Mouse (Mus musculus) adrenal gland, adult 2 months (tissue): ENCODE data around the gene Adrb1. TPM values are rescaled to one million over a fixed set of nuclear protein-coding genes. Genes with fewer than 3 reads are reported as not detected.

Experiments
- DNase-seq: peaks from one replicate; pipeline ENCODE4 v3.0.0; 2021
- long read RNA-seq: library from polyadenylated mRNA; stranded (forward); transcript quantifications from one replicate; pipeline ENCODE4 v2.0.0, GENCODE M21; 2021
- polyA plus RNA-seq: library from polyadenylated mRNA; depleted of rRNA; stranded (reverse); fragments of >200 nt; gene quantifications from 2 replicates; pipeline ENCODE4 v1.2.3, GENCODE M21; 2012; rRNA removed
- total RNA-seq, 2 experiments: library from RNA; stranded (reverse); gene quantifications; 2 replicates each; pipeline ENCODE4 v1.2.3; 2021

The Adrb1 gene
- total RNA-seq: 1 to 10 TPM; 2.1 to 7.5 TPM
- 9.5 and 13.9 TPM in 2 replicates for polyA plus RNA-seq
- long read RNA-seq, transcript Adrb1-201 (1 exons, 2,952 nt): major isoform, 14 of 14 reads
- long read RNA-seq, partial matches to known transcripts: 0 of 14 reads
- long read RNA-seq, other reads (novel, unspliced or antisense): 0 of 14 reads

DNA sequence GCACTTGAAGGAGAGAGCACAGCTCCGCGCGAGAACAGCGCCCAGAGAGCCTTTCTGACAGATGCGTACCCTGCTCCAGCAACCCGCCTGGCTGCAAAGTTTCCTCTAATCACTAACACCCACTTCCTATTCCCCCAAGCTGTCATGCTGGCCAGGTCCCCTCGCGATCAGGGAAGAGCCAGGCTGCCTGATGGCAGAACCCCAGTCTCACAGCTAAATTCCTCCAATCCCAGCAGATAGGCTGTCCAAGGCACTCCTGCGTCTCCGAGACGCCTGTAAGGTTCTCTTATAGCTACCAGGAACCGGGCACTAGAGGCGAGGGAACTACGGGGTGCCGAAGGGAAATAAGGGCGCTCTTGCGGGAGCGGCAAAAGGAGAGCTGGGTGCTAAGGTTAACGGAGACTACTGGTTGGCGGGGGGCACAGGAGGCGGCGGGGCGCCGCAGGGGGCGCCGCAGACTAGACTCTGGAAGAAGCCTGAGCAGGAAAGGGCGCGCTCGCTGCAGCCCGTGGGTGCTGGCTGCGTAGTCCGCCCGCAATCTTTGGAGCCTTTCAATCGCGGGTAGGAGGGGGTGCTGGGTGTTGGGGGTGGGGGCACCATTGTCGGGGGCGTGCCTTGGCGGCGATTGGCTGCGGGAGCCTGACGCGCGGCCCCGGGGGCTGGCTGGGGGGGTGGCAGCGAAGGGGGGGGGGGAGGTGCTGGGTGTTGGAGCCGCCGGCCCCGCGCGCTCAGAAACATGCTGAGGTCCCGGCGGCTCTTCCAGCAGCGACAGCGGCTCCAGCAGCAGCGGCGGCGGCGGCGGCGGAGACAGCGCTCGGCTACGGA is at the start of gene Adrb1:
Gene Adrb1, plus strand, starts transcription at position 813 of the 825 bp plus-strand sequence.
- peak; percentile 78 for DNase-seq

- DNase-seq: no peak
Observed at GRCm38 (mm10) chr19:56675690-56676089, 46.3 kb upstream of the Adrb1 start.

- no peak for DNase-seq
Observed at GRCm38 (mm10) chr19:56676506-56676905, 45.5 kb upstream of the Adrb1 start.

- DNase-seq: peak; percentile 38
Observed at GRCm38 (mm10) chr19:56677611-56678010, 44.4 kb upstream of the Adrb1 start.

GRCm38 (mm10) chr19:56678516-56678915 is 43.5 kb upstream of the Adrb1 start:
- peak; percentile 46 for DNase-seq

DNA sequence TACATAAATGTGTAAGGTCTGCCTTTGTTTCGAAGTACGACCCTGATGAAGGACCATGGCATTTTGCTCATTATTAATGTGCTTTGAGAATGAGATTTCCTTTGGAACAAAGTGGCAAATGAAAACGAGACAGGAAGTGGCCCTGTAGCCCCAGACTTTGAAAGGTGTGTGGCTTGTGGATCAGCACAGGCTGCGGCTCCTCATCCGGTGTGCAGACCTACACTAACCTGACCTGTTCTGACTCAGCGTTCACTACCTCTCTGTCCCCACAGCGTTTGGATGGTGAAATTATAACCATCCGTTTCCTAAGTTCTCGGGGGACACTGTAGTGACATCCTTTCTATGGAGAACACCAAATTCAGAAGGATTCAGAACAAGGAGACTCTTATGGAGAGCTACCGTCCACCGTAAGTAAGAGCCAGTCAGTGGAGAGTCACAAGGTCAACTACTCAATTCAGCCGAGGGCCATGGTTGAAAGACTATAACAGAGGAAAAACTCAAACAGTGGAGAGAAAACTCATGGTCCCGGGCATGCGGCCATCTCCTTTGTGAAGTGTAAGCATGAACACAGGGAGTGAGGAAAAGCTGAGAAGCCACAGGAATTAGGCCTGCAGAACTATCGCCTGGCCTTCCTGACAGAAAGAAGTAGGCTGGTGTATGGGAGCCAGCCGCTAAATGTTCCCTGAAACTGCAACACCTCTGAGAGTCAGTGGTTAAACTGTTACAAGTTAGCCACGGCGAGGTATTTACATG is 42.6 kb upstream of the Adrb1 start:
- DNase-seq: no peak

GRCm38 (mm10) chr19:56679992-56680391 is 42.0 kb upstream of the Adrb1 start:
- DNase-seq: no peak

GRCm38 (mm10) chr19:56682297-56682696 is 39.7 kb upstream of the Adrb1 start:
- no peak for DNase-seq

DNA sequence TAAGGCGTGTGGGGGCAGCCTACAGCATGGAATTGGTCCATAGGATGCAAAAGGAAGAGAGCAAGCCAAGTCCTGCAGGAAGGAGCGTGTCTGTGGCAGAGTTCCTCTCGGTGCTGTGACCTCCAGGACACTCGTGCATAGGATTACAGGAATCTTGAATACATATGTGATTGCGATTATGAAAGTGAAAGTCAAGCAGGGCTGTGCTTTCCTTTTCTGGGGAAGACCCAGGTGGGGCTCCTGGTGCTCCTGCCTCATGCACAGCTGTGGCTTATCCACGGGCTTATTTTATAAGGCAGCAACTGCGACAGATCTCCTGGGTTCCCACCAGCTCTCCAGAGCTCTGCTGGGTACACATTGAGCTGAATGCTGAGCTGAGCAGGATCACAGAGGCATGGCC is 39.2 kb upstream of the Adrb1 start:
- no peak for DNase-seq

DNA sequence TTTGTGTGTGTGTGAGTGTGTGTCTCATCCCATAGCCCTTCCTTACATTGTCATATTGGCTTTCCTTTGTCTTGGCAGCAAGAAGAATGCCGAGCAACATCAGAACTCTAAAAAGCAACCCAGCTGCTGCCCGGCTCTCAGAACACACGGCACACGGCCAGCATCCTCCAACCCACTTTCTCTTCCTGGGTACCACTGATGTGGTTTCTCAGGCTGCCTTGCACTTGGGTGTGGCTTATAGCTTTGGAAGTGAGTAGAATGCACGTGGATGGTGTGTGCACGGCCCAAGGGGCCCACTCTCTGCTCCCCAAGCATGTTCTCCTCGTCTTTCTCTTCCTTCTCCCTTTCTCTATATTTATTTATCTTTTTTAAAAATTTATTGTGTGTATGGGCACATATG is 36.5 kb upstream of the Adrb1 start:
- DNase-seq: no peak

DNA sequence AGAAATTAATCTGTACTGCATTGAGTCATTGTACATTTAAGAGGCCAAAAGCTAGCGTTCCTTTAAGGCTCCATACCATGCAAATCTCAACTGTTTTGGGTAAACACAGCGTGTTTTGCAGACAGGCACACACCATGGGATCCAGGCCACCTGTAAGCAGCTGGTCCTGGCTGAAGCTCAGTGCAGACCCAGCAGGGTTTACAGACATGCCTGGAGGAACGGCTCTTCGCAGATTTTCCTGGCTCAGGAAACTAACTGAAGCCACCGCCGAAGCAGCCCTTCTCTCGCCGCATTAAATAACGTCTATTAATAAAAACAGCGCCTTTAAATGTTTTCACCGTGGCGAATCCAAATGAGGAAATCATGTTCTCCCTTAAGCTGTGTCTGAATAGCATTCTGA is 35.8 kb upstream of the Adrb1 start:
- DNase-seq: no peak

- DNase-seq: no peak
Observed at GRCm38 (mm10) chr19:56687026-56687635, 34.9 kb upstream of the Adrb1 start.

- DNase-seq: no peak
Observed at GRCm38 (mm10) chr19:56687676-56688075, 34.3 kb upstream of the Adrb1 start.

DNA sequence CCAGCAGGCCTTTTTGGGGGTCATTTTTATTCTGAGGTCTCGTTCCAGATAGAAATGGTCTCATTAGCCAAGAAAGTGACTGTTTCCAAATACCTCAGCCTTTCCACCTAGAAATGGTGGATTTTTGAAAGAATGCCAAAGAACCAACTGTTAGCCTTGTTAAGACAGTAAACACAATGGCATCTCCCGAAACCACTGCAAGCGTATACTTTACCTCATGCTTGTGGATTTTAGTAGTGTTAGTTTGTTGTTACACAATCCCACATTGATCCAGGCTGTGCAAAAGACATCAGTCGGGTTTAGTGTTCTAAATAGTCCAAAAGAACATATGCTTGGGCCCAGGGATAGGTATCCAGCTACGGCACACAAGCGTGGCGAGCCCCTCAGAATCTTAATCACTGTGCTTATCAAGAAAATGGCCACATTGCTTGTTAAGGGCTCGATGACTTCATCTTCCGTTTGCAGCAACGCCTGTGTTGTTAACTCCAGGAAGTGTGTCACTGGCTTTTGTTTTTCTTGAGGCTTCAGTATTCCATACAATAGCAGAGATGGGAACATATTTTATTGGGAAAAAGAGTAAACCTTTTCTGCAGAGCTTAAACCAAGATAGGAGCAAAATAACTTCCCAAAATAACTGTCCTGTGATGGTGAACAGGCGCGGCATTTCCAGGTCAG is 33.2 kb upstream of the Adrb1 start:
- DNase-seq: no peak

DNA sequence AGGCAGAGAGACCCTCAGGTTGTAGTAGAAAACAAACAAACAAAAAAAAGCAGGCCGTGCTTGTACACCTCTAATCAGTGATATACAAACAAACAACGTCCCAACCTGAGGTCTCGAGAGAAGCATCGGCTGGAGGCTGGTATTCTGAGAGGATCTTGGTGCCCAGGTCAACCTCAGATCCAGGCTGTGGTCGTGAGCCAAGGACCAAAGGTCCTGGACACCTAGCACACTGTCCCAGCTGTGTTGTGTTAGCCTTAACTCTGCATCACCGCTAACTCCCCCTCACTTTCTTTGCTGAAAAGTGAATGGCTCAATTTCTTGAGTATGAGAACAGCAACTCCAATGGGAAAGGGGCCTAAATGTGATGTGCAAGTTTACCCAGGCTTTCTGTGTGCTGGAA is 32.5 kb upstream of the Adrb1 start:
- DNase-seq: no peak

DNA sequence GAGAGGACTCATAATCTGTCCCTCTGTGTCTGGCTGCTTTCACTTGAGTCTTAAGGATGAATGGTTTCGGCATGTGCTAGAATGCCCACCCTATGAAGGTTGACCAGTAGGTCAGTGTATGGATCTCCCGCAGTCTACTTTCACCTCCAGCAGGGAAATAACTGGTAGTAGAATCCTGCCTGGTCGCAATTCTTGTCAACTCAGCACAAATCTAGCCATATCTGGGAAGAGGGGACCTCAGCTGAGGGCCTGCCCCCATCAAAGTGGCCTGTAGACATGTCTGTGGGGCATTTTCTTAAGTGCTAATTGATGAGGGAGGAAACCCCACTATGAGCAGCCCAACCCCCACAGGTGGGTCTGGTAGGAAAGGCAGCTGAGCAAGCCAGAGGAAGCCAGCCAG is 30.9 kb upstream of the Adrb1 start:
- DNase-seq: no peak

GRCm38 (mm10) chr19:56692451-56692850 is 29.5 kb upstream of the Adrb1 start:
- no peak for DNase-seq

DNA sequence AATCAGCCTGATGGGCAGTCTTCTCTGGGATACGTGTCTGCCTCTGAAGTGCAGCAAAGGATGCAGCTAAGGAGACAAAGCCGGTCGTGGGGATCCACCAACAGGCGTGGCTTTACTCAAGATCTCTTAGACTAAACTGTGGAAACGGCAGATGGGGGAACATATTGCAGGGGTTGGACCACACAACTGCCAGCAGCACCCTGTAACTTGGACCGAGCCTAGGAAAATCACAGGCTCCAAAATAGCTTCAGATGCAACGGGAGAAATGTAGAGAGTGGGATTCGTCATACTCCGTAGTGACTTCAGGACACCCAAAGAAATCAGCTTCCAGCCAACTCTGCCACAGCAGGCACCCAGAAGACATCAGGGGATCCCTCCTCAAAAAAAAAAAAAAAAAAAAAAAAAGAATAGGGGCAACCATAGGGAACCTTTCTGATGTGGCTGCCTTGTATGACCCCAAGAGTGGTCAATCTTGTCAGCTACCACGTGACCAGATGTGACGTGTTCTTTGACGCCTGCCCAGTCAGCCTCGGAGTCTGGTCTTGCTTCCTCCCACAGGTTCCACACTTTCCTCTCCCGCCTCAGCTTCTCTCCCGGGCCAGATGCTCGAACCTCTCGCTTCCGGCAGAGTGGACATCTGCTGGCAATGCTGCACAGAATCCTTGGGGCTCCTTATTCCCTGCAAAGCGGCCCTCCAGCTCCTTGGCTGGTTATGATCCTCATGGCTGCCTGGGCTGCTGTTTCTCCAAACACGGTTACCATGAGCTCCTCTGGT is 24.4 kb upstream of the Adrb1 start:
- no peak for DNase-seq

DNA sequence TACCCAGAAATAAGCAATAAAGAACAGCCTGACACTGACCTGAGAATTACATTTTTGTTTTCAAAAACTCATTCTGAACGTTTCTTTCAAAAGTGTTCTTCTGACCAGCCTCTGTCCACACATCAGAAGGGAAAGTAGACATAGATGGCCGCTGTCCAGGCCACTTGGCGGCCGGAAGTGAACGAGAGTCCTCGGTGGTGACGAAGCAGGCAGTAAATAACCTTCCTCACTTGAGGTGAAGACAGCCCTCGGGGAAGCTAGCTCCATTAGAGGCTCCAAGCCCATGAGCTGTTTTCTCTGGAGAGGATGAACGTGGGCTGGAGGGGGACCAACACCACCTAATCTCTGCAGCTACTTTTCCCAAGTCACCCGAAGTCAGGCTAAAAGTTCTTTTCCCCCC is 21.2 kb upstream of the Adrb1 start:
- DNase-seq: peak; percentile 20

GRCm38 (mm10) chr19:56701404-56702033 is 20.5 kb upstream of the Adrb1 start:
- DNase-seq: peak; percentile 35

DNA sequence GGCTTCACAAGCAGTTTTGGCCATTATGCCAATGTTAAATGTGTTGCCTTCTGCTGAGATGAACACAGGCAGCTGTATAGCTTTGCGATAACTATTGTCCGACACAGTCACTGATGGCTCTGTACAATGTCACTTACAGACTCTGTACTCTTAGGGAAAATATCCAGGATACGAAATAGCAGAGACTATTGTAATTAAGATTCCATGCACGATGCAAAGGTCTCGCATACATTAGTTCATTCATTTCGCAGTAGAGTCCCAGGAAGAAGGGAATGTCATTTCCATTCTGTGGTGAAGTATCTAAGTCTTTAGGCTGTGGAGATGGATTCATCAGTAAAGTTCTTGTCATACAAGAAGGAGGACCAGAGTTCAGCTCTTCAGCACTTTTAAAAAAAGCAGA is 20.0 kb upstream of the Adrb1 start:
- no peak for DNase-seq
